Mouse (Mus musculus) cerebellum, adult 2 months (tissue): ENCODE measurements at regions not wholly inside any gene's neighbourhood (a gene's known extent, or its start where the extent isn't known, plus 50 kb on each side); places are given as distances from the start of the nearest gene placed in this dataset.

Experiments
- CTCF ChIP-seq: fragments of 200-500 bp; IDR thresholded peaks from 2 replicates; pipeline ENCODE4 v1.5.1; 2011; ENCODE audit warnings: low read depth, mild to moderate bottlenecking, control low read depth, low read length, moderate library complexity, borderline replicate concordance; ENCODE audit not compliant: insufficient read depth
- POLR2A ChIP-seq: fragments of 200-500 bp; IDR thresholded peaks from 2 replicates; pipeline ENCODE4 v1.6.1; 2011; ENCODE audit warnings: low read length, control low read depth, borderline replicate concordance; ENCODE audit not compliant: insufficient read depth

GRCm38 (mm10) chr13:91274131-91274530, 50.4 kb upstream of the Atg10 start:
- TF ChIP-seq CTCF, result no peak
- no peak for TF ChIP-seq POLR2A
